Mouse (Mus musculus): ENCODE results near the gene Zc3h10.
"Not testable (repeated sequence)": the region's sequence is repeated elsewhere in the genome, so short reads cannot be mapped to it uniquely, and the experiment has no call there.

Gene Zc3h10

DNA sequence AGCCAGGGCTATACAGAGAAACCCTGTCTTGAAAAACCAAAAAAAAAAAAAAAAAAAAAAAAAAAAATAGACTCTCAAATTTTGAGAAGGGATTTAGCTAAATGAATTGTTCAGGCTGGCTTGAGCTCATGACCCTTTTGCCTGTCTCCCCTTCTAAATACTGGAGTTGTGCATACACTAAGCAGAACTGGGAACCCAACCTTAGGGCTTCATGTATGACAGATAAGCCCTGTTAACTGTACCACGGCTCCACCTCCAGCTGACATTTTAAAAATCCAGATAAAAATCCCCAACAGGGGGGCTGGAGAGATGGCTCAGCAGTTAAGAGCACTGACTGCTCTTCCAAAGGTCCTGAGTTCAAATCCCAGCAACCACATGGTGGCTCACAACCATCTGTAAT lies 8.0 kb upstream of the Zc3h10 start:
- not testable (repeated sequence) for DNase-seq (ENCODE audit: low read depth, low spot score)

DNA sequence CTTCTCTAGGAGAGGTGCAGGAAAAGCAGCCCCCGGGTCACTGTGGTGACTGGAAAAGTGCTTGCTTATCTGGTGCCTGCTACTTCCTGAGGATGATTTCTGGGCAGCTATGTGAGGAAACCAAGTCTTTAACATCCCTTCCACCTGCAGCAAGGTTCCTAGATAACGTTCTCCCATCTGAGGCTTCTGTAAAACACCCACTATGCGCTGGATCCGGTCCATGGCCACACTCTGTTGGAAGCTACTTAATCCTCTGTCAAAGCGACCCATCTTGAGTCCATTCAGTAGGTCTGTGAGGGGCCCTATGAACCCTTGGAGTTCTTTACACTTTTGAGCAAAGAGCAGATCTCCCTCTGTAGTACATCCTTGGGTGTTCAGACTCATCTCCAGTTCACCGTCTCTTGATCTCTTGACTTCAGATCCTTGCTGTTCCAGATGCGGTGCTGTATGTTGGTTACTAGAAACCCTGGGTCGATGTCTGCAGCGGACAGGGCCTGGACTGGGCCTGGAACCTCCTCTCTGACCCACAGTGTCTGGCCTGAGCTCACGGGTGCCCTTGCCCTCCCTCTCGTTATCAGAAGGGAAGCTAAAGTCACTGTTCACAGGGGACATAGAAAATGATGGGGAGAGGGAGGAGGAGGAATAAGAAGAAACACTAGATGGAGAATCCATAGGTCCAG lies 2.7 kb upstream of the Zc3h10 start:
- DNase-seq (ENCODE audit: low read depth, low spot score), result not testable (repeated sequence)

DNA sequence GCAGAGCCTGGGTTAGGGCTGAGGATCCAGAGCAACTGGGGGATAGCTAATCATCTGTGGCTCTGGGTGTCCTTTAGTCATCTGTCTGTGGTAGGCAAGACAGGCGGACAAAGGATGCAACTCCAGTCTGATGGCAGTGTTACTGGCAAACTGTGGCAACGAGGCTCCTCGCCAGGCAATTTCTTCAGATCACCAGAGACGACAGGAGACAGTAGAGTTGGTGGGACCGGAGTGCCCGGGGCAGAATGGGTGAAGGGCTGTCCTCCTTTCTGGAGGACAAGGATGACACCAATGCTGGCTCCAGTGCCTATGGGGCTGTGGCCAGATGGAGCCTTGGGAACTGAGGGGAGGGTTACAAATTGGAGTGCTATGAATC lies 2.1 kb upstream of the Zc3h10 start:
- not testable (repeated sequence) for DNase-seq (ENCODE audit: low read depth, low spot score)

DNA sequence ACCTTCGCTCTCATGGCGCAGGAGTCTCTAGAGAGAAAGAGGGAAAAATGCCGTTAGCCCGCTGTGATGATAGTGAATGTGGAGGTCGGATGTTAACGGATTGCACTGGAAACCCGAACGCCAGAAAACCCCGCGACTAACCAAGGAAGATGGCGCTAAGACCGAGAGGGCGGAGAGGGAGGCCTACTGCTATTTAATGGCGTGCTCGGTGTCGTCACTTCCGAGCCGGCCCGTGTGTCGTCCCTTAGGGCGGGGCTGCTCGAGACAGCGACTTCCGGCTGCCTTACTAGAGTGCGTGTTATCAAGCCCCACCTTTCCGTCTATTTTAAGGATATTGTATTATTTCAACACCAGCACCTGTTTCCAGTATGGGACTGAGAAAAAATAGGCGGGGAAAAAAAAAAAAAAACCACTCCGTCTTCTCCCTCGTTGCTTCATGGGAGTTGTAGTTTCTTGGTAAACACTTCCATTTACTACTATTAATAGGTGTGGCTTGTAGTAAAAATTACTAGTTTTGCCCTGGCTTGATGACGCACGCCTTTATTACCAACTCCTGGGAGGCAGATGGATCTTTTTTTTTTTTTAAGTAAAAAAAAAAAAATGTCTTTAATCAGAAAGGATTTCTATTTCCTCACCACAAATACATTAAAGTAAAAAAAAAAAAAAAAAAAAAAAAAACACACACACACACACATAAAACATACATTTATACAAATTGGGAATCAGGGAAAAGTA lies 1.5 kb upstream of the Zc3h10 start, which contains the start of gene Rpl41:
Rpl41 (minus strand) TSS at position 359 of the 735 bp plus-strand sequence.
- DNase-seq (ENCODE audit: low read depth, low spot score), result peak; percentile 91

DNA sequence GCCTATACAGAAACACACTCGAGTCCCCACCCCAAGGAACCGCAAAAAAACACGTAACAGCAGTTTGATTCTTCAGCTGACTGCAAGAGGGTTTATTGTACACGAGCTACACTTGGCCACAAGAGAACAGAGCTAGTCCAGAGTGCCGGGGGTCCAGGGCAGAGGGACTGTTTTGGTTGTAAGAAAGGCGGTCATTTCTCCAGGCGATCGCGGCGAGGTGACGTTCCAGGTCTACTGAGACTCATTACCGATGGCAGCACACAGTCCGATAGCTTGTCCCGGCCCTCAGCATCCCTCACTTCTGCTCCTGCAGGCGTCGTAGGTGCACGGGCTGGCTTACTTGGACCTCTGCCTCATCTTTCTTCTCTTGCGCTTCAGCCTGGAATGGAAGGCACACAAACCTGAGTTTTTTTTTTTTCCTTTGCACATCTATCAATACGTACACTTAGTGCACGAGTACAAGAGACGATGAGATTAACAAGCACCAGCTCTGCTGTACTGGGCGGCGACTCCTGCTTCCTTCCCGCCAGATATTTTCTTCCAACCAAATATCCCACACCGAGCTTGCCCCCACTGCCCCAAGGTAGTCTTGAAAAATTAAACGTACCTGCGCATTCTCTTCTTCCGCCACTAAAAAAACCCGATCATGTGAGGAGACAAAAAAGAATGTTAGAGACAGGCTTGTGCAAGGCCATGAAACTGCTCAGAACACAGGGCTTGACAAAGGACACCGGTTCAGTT lies 647 bp upstream of the Zc3h10 start:
- DNase-seq (ENCODE audit: low read depth, low spot score), result not testable (repeated sequence)

DNA sequence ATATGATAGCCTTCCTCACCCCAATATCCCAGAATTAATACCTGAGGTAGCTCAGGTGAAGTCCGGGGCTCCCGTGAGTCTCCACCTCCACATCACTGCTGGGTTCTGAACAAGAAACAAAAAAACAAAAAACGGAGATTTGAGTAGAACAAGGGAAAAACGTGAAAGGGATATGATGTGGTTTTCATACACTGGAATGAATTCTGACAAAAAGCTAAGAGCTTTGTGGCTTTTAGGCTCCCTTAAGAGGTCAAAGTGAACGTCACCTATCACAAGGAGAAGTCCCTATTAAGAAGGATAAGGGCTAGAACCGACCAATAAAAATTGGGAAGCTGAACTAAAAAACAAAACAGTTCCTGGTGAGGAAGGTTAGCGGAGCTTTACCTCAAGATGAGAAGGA lies 787 bp downstream of the Zc3h10 start:
- DNase-seq (ENCODE audit: low read depth, low spot score), result no peak

DNA sequence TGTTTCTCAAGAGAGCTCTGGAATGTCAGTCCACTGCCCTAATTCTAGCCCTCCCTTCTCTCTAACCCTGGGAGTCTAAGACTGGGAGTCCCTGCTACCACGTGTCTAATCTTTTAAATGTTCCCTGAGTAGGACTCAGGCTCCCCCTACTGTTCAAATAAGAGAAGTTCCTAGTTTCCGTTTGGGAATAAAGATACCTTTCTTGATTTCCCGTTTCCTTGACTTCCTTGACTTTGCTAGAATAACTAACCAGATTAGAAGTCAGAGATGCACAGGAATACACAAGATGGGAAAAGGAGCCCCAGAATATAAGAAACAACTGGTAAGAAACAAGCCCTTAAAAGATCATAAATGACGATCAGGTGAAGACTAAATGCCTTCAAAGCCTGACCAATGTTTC lies 1.2 kb downstream of the Zc3h10 start:
- DNase-seq (ENCODE audit: low read depth, low spot score), result peak; percentile 50

DNA sequence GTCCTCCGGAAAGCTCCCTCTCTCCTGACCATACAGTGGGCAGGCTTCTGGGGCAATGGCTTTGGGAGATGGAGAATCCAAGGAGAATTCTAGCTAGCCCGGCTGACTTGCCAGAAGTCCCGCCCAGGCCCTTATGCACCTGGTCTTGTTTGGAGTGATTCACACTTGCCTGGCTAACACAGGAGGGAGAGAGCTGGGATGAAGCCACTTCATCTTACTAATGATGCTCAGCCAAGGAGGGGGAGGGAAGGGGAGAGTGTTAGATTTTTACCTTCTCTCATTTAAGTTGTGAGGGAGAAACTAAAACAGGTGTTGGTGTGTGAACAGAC lies 2.0 kb downstream of the Zc3h10 start:
- DNase-seq (ENCODE audit: low read depth, low spot score), result no peak

DNA sequence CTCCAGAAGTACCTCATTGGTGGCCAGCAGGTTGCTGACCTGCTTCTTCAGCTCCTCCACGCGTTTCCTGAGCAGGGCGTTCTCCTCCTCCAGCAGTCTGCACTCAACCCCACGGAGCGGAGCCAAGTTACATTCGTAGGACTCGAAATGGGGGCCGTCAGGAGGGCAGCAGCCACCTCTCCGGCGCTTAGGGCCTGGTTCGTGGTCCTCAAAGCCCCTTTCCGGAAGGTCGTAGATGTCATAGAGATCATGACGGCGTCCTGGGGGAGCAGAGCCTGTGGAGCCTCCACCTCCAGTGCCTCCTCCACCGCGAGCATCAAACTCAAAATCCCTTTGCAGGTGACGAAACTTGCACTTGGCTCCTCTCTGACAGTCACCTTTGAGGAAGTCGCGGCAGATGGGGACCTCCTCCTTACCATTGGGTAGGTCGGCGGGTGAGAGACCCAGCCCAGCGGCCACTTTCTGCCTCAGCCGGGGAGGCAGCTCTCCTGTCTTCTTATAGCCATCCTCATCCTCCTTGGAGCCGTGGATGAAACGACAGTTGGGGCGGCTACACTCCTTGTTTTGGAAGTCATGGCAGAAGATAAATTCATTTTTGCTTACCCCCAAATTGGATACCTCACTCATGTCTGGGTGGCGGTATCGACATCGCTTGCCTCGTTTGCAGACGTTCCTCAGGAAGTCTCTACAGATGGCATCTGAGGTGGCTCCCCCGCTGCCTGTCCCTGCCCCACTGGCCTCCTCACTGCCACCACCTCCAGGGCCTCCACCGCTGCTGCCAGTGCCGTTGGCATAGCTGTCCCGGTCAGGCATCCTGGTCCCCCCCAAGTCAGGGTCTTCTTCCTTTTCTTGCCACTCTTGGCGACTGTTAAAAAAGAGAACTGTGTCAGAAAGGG lies 2.7 kb downstream of the Zc3h10 start:
- no peak for DNase-seq (ENCODE audit: low read depth, low spot score)

DNA sequence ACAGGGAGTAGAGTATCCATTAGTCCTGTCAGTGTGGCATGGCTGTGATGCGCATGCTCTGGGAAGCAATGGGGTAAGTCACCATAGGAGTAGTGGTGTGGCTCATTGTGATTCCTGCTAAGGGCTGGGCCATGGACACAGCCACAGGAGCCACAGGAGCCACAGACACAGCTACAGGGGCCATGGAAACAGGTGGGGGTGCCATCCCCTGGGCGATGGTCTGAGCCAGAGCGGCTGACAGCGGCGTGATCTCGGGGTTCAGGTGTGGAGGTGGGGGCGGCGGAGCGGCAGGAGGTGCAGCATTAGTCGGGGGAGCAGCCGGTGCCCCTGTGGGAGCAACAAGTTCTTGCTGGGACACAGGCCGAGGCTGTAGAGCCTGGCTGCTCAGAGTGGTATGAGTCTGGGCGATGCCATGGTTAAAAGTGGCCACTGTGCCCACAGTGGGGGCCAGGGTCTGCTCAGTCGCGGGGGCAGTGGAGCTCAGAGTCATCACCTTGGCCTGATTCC lies 3.4 kb downstream of the Zc3h10 start:
- no peak for DNase-seq (ENCODE audit: low read depth, low spot score)

DNA sequence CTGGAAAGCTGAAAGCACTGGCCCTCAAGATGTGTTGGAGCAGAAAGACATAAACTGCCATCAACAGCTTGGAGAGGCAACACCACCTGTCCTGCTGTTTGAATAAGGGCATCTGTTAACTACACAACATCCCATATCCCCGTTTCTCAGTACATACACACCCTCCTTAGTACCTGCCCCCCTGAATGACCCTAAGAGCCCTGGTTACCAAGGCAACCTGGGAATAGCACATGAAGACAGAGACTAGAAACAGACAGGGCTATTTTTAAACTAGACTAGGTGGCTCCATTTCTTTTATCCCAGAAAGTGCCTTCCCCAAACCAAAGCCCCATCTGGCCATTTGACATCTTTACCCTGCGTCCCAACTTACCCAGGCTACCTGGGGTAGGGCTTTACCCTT lies 4.5 kb downstream of the Zc3h10 start:
- DNase-seq (ENCODE audit: low read depth, low spot score), result no peak

DNA sequence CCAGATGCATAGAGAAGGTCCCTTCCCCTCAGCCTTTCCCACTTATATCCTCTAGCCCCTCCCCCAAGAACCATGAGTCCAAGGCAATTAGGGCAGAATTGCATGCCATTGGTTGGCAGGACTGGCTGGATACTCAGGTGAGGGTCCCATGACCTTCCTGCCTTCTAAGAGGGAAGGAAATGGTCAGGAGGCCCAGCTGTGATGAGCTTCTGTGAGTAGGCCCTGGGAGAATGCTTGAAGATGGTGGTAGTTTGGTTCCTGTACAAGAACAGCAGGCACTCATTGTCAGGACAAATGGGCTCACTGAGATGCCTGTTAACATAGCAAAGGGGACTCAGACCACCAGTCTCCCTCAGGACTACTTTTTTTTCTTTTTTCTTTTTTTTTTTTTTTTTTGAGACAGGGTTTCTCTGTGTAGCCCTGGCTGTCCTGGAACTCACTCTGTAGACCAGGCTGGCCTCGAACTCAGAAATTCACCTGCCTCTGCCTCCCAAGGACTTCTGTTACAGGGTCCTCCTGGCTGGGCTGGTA lies 9.2 kb downstream of the Zc3h10 start:
- no peak for DNase-seq (ENCODE audit: low read depth, low spot score)

DNA sequence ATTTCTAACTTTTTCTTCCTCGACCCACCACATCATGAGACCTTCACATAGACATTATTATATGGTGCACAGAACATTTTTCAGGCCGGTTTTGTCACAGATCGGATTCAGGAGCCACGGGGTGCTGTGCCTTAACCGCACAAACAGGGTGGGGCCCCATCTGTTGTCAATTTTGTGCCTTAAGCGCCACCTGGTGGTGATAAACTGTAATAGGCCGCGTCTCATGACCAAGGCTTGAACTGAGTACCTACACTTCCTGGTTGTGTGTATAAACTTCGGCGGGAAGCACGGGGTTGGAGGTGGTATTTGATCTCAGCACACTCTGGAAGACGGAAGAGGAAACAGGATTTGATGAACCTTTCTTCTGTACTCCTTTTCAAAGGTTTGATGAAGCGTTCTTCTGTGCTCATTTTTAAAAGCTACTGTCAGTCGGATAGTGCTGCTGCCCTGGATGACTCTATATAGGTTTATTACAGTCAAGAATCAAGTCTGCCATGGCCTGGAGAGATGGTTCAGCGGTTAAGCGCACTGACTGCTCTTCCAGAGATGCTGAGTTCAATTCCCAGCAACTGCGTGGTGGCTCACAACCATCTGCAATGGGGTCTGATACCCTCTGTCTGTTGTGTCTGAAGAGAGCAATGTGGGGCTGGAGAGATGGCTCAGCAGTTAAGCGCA lies 11.2 kb downstream of the Zc3h10 start:
- DNase-seq (ENCODE audit: low read depth, low spot score), result peak; percentile 79

DNA sequence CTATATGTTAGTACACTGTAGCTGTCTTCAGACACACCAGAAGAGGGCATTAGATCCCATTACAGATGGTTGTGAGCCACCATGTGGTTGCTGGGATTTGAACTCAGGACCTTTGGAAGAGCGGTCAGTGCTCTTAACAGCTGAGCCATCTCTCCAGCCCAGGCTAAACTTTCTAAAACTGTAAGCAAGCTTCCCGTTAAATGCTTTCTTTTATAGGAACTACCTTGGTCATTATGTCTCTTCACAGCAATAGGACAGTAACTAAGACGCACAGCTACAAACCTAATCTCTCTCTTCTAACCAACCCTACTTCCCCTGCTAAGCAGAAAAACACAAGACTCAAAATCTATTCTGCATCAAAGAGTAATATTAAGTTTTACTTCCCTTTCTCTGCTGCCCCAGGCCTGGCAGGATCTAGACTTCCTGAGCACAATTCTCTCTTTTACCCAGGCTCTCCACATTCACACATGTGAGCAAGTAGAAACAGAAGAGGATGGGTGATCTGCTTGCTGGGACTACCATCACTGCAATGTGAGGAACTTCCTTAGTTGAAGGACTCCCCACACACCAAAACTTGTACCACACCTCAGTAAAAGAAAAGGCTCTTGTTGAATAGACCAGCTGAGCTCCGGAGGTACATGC lies 11.8 kb downstream of the Zc3h10 start:
- no peak for DNase-seq (ENCODE audit: low read depth, low spot score)

DNA sequence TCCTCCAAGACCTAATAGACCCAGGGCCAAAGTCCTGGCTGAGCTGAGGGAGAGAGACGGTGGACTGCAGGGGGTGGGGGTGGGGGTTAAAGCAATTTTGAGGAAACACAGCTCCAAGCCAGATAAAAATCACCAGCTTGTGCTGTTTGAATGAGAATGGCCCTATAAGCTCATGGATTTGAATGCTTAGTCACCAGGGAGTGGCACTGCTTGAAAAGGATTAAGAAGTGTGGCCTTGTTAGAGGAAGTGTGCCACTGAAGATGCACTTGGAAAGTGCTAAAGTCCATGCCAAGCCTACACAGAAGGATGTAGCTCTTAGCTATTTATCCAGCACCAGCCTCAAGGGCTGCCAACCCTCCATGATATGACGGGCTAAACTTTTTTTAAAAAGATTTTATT lies 12.4 kb downstream of the Zc3h10 start:
- no peak for DNase-seq (ENCODE audit: low read depth, low spot score)

DNA sequence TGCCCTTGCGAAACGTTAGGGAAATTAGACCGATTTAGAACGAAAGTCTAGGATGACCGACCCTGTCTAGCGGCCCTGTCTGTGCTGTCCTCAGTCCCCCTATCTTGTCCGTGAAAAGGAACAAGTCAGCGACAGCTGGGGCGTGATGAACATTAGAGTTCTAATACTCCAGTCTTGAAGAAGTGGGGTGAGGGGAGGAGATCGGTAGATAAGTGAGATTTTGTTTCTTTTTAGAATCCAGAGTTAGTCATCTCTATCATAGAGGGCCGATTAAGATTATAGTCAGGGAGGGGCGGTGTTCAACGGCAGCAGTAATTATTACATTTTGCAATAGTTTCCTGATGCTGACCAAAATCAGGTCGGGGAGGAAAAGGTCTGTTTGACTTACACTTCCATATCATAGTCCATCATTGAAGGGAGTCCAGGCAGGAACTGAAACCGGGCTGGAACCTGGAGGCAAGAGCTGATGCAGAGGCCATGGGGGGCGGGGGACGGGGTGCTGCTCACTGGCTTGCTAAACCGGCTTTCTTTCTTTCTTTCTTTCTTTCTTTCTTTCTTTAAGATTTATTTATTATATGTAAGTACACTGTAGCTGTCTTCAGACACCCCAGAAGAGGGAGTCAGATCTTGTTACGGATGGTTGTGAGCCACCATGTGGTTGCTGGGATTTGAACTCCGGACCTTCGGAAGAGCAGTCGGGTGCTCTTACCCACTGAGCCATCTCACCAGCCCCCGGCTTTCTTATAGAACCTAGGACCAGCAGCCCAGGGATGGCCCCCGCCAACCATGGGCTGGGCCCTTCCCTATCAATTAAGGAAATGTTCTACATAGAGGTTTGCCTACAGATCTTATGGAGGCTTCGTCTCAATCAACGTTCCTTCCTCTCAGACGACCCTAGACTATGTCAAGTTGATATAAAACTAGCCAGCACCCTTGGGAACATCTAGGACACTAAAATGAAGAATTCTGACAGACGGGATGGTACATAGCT lies 20.9 kb downstream of the Zc3h10 start:
- DNase-seq (ENCODE audit: low read depth, low spot score), result no peak

DNA sequence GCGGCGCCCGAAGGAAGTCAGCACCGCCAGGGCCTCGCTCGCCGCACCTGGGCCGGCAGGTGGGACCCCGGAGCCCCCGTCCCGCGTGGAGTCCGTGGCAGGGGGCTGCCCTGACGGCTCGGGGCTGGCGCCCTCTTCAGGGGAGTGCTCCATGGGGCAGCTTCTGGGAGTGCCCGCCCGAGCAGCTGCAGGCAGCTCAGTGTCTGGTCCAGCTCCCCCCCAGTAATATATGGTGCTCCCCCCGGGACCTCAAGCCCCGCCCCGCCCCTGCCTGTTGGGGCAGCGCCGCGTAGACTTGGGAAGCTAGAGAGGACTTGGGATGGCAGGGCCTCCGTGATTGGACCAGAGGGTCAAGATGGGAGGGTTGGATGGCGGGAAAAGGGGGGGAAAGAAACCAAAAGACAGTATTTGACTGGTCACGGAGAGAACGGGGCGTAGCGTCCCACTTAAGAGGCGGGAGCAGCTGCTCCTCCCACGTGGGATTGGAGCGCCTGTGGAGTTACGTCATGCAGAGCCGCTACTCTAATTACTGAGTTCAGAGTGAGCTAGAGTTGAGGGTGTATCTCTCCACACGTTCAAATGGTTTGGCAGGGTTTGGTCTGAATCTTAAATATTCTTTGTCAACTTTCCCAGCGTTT lies 21.8 kb downstream of the Zc3h10 start, which contains the start of gene Esyt1:
Esyt1 (minus strand) TSS at position 201 of the 638 bp plus-strand sequence.
- DNase-seq (ENCODE audit: low read depth, low spot score), result peak; percentile 89

All from retina, postnatal 7 days (tissue).